Comparison of ENCODE assay signal across 17 mouse cellular contexts in the genomic region with DNA sequence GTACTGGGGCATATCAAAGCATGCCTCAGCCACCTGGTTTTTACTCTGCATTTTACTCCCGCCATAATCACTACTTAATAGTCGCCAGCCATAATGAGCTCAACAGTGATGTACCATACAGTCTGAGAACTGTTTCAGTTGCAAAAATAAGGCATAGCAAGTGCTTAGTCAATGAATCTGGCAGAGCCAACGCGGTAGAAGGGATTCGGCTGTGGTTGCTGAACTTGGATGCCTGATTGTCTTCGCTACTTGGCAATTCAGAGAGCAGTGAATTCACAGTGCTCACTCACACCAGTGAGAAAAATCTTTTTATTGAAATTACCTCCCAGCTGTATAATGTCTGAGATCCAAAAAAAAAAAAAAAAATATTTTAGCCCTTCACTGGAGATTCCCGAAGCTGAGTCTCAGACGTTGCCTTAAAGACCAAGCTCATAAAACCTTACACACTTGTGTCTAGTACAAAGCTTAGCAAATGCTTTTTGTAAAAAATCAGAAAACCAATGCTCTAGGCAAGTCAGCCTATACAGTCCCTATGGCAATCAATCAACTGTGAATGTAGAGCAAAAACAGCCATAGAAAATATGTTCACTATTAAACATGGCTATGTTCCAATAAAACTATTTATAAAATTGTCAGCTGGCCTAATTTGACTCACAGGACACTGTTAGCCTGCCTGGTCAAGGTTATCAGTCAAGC.
DNase-seq lines count a peak whose midpoint lies in the region; ATAC-seq lines count a peak whose summit lies in the region.
"Had no signal": no experiment of that assay in that cellular context is flagged by ENCODE, and none has a peak within 500 bp of the region (broad histone marks: within the 10 kb centered on the region; RNA-seq: fewer than 3 reads in every experiment).

No protein-coding gene starts in this region.

- no peaks in the 10 kb centered on the region for H3K4me1 ChIP-seq in limb, embryonic 13.5 days
- no peaks in the 10 kb centered on the region for H3K4me1 ChIP-seq in limb, embryonic 10.5 days
- peaks cover 15% of the 10 kb centered on the region for H3K4me1 ChIP-seq in intestine, embryonic 16.5 days (ENCODE audit: control insufficient read depth, insufficient read depth, low read length)
- H3K4me1 ChIP-seq: embryonic facial prominence, embryonic 12.5 days had no signal

- H3K9me3 ChIP-seq in limb, embryonic 13.5 days = no peaks in the 10 kb centered on the region
- no peaks in the 10 kb centered on the region for H3K9me3 ChIP-seq in limb, embryonic 10.5 days (replicated peaks)
- H3K9me3 ChIP-seq in intestine, embryonic 16.5 days (ENCODE audit: control insufficient read depth, low read length) = no peaks in the 10 kb centered on the region
- H3K9me3 ChIP-seq: embryonic facial prominence, embryonic 12.5 days had no signal

- no peaks in the 10 kb centered on the region for H3K27me3 ChIP-seq in limb, embryonic 13.5 days
- no peaks in the 10 kb centered on the region for H3K27me3 ChIP-seq in limb, embryonic 10.5 days (ENCODE audit: low read depth, poor library complexity, severe bottlenecking)
- H3K27me3 ChIP-seq in intestine, embryonic 16.5 days (replicated peaks; ENCODE audit: control insufficient read depth, insufficient read depth, low read length) = no peaks in the 10 kb centered on the region
- H3K27me3 ChIP-seq: embryonic facial prominence, embryonic 12.5 days had no signal

- no peak overlapping the region for H3K27ac ChIP-seq in limb, embryonic 13.5 days
- H3K27ac ChIP-seq in limb, embryonic 10.5 days = no peak overlapping the region
- H3K27ac ChIP-seq in intestine, embryonic 16.5 days (ENCODE audit: low read length) = no peak overlapping the region
- H3K27ac ChIP-seq: embryonic facial prominence, embryonic 12.5 days; heart, adult 2 months had no signal

- peak; percentile 62 for ATAC-seq in frontal cortex, adult (ENCODE audit: low TSS enrichment)
- peak; percentile 40; the same call in 1 of the 2 replicates for ATAC-seq in limb, embryonic 13.5 days (ENCODE audit: low FRiP score, low read depth)
- ATAC-seq in intestine, embryonic 16.5 days = peak; percentile 47
- ATAC-seq: inflammation-experienced regulatory T-cells, adult 6 months had no signal

- no peak overlapping the region for H3K4me2 ChIP-seq in limb, embryonic 13.5 days (replicated peaks)
- no peak overlapping the region for H3K4me2 ChIP-seq in intestine, embryonic 16.5 days (ENCODE audit: low read depth, low read length)
- H3K4me2 ChIP-seq: embryonic facial prominence, embryonic 12.5 days had no signal

- DNase-seq in frontal cortex, postnatal 25 days (ENCODE audit: low spot score in 2 of 2) = no peak
- DNase-seq in limb, embryonic 10.5 days (ENCODE audit: low spot score) = no peak
- peak; percentile 74 for DNase-seq in Muller cell, postnatal 12 days (ENCODE audit: inconsistent ontology term)
- DNase-seq in embryo, embryonic 9.5 days (ENCODE audit: extremely low spot score) = no peak
- DNase-seq: B cell, adult 2 months; cerebellum, adult 9-10 months; gastrocnemius, postnatal 25 days; heart, adult 2 months; kidney, postnatal 10 days; liver; lung, postnatal 10 days; thymus, adult 2 months had no signal

- WGBS in limb, embryonic 13.5 days = 54% methylated on average over 8 of the region's 8 CpGs
- 92% methylated on average over 8 of the region's 8 CpGs for WGBS in limb, embryonic 10.5 days
- WGBS in intestine, embryonic 16.5 days = 67% methylated on average over 8 of the region's 8 CpGs

- no peak overlapping the region for H3K4me3 ChIP-seq in limb, embryonic 13.5 days
- no peak overlapping the region for H3K4me3 ChIP-seq in limb, embryonic 10.5 days
- H3K4me3 ChIP-seq in intestine, embryonic 16.5 days (ENCODE audit: low read length) = no peak overlapping the region
- H3K4me3 ChIP-seq: embryonic facial prominence, embryonic 12.5 days; heart, adult 2 months had no signal

- H3K36me3 ChIP-seq in limb, embryonic 13.5 days = no peaks in the 10 kb centered on the region
- no peaks in the 10 kb centered on the region for H3K36me3 ChIP-seq in limb, embryonic 10.5 days
- no peaks in the 10 kb centered on the region for H3K36me3 ChIP-seq in intestine, embryonic 16.5 days (ENCODE audit: control insufficient read depth, insufficient read depth, low read length)
- H3K36me3 ChIP-seq: embryonic facial prominence, embryonic 12.5 days had no signal

- no peak overlapping the region for H3K9ac ChIP-seq in limb, embryonic 13.5 days
- no peak overlapping the region for H3K9ac ChIP-seq in intestine, embryonic 16.5 days (ENCODE audit: low read depth, low read length)
- H3K9ac ChIP-seq: embryonic facial prominence, embryonic 12.5 days had no signal
